Mouse (Mus musculus) small intestine, adult 2 months (tissue): ENCODE results near the gene Hook2.

Source experiments
- CTCF ChIP-seq: fragments of 200-500 bp; IDR thresholded peaks from 2 replicates; pipeline ENCODE4 v1.5.1; 2012; ENCODE audit warnings: low read depth, mild to moderate bottlenecking, control low read depth, inconsistent platforms, low read length, moderate library complexity, mixed read lengths; ENCODE audit not compliant: insufficient replicate concordance, insufficient read length; ENCODE audit errors: extremely low read depth
- POLR2A ChIP-seq: fragments of 200-500 bp; IDR thresholded peaks from 2 replicates; pipeline ENCODE4 v1.6.1; 2012; ENCODE audit warnings: low read depth, mild to moderate bottlenecking, control low read depth, inconsistent platforms, low read length, moderate library complexity

DNA sequence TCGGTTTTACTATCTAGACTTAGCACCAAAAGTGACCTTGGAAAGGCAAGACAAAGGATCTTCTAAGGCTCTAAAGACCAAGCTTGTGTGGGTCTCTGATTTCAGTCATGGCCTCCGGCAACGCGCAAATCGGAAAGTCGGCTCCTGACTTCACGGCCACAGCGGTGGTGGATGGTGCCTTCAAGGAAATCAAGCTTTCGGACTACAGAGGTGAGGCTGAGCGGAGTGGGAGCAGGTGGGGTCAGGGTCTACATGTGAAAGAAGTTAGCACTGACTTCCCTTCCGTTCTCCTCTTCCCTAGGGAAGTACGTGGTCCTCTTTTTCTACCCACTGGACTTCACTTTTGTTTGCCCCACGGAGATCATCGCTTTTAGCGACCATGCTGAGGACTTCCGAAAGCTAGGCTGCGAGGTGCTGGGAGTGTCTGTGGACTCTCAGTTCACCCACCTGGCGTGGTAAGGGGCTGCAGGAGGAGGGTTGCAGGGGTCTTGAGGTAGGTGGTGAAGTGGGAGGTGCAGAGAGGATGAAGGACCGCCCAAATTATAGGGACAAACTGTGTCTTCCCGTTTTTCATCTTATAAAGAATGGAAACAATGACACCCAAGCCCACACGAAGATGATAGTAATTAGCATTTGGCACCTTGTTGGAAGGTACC is 20.1 kb upstream of the Hook2 start:
- no peak for TF ChIP-seq CTCF
- no peak for TF ChIP-seq POLR2A
